In the genomic region with DNA sequence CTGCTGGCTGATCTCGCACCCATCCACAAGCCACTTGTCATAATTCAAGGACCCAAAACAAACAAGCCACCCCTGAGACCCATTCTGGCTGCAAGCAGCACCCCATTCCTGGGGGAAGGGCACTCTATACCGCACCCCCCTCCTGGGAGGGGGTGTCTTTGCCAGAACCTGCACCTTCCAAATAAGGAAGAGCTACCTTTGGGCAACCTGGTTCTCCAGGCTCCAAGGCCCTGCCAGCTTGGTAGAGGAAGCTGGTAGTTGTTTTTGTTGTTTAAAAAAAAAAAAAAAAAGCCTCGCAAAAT, we compare ENCODE assay signal across 12 mouse cellular contexts. TPM values are rescaled to one million over a fixed set of nuclear protein-coding genes. Genes with fewer than 3 reads are reported as not detected.
DNase-seq lines count a peak whose midpoint lies in the region; ATAC-seq lines count a peak whose summit lies in the region.
"Had no signal": no experiment of that assay in that cellular context is flagged by ENCODE, and none has a peak within 500 bp of the region (broad histone marks: within the 10 kb centered on the region; RNA-seq: fewer than 3 reads in every experiment).

No protein-coding gene starts in this region.

- intact Hi-C loops in left cerebral cortex, postnatal 25 days (cut with DNase I): no loop called here
- intact Hi-C loops in left cerebral cortex, postnatal 4 days (cut with DNase I): no loop called here

- H3K36me3 ChIP-seq in embryonic facial prominence, embryonic 12.5 days: no peaks in the 10 kb centered on the region
- H3K36me3 ChIP-seq in hindbrain, embryonic 11.5 days (ENCODE audit: control insufficient read depth, insufficient read depth, low read length): no peaks in the 10 kb centered on the region
- no peaks in the 10 kb centered on the region for H3K36me3 ChIP-seq in midbrain, embryonic 16.5 days (ENCODE audit: control insufficient read depth, insufficient read depth, low read length)
- H3K36me3 ChIP-seq: embryonic facial prominence, embryonic 15.5 days had no signal

- WGBS in embryonic facial prominence, embryonic 12.5 days: 56% methylated on average over 3 of the region's 3 CpGs
- WGBS in hindbrain, embryonic 11.5 days: 48% methylated on average over 3 of the region's 3 CpGs
- 43% methylated on average over 3 of the region's 3 CpGs for WGBS in midbrain, embryonic 16.5 days

- no peak for ATAC-seq in embryonic facial prominence, embryonic 12.5 days (ENCODE audit: insufficient number of reproducible peaks, insufficient read depth, low FRiP score, low TSS enrichment)
- no peak for ATAC-seq in hindbrain, embryonic 11.5 days (ENCODE audit: low FRiP score)
- no peak for ATAC-seq in midbrain, embryonic 16.5 days

- H3K27me3 ChIP-seq in embryonic facial prominence, embryonic 12.5 days: peaks cover 25% of the 10 kb centered on the region
- H3K27me3 ChIP-seq in hindbrain, embryonic 11.5 days (ENCODE audit: control insufficient read depth, insufficient read depth, low read length): peaks cover 5% of the 10 kb centered on the region; the same call in 1 of the 2 replicates
- no peaks in the 10 kb centered on the region for H3K27me3 ChIP-seq in midbrain, embryonic 16.5 days (ENCODE audit: control insufficient read depth, insufficient read depth, low read depth, low read length)

- H3K9ac ChIP-seq in embryonic facial prominence, embryonic 12.5 days: peak overlapping the region; percentile 32
- peak overlapping the region; percentile 29; the same call in 1 of the 2 replicates for H3K9ac ChIP-seq in hindbrain, embryonic 11.5 days (ENCODE audit: low read depth, low read length)
- H3K9ac ChIP-seq in midbrain, embryonic 16.5 days (ENCODE audit: low read depth, low read length): peak overlapping the region; percentile 84
- H3K9ac ChIP-seq: embryonic facial prominence, embryonic 15.5 days had no signal

- peak overlapping the region; percentile 73 for H3K4me2 ChIP-seq in embryonic facial prominence, embryonic 12.5 days (replicated peaks)
- H3K4me2 ChIP-seq in hindbrain, embryonic 11.5 days (replicated peaks; ENCODE audit: low read depth, low read length): peak overlapping the region; percentile 76
- H3K4me2 ChIP-seq in midbrain, embryonic 16.5 days (ENCODE audit: low read length): peak overlapping the region; percentile 95

- H3K4me3 ChIP-seq in embryonic facial prominence, embryonic 12.5 days: peak overlapping the region; percentile 46; the same call in 1 of the 2 replicates
- peak overlapping the region; percentile 51 for H3K4me3 ChIP-seq in hindbrain, embryonic 11.5 days (ENCODE audit: low read depth, low read length)
- H3K4me3 ChIP-seq in midbrain, embryonic 16.5 days (ENCODE audit: low read depth, low read length): peak overlapping the region; percentile 62

- DNase-seq in left cerebral cortex, postnatal 25 days (ENCODE audit: low spot score in 2 of 2): peak; percentile 43 to 50
- DNase-seq in left cerebral cortex, postnatal 4 days: no peak
- DNase-seq in hindbrain, embryonic 11.5 days (ENCODE audit: low spot score): no peak
- DNase-seq in urinary bladder, postnatal 36 days (ENCODE audit: low spot score in 2 of 2): no peak
- DNase-seq in embryo, embryonic 9.5 days (ENCODE audit: extremely low spot score): no peak
- DNase-seq: adrenal gland, postnatal 36 days; kidney, adult 18-20 months; thymus, postnatal 36 days had no signal

- H3K27ac ChIP-seq in embryonic facial prominence, embryonic 12.5 days: no peak overlapping the region
- no peak overlapping the region for H3K27ac ChIP-seq in hindbrain, embryonic 11.5 days (ENCODE audit: low read depth, low read length)
- H3K27ac ChIP-seq in midbrain, embryonic 16.5 days (ENCODE audit: low read length): peak overlapping the region; percentile 93
- H3K27ac ChIP-seq: embryonic facial prominence, embryonic 15.5 days had no signal

- H3K9me3 ChIP-seq in embryonic facial prominence, embryonic 12.5 days: no peaks in the 10 kb centered on the region
- no peaks in the 10 kb centered on the region for H3K9me3 ChIP-seq in hindbrain, embryonic 11.5 days (ENCODE audit: control insufficient read depth, low read length)
- H3K9me3 ChIP-seq in midbrain, embryonic 16.5 days (replicated peaks; ENCODE audit: control insufficient read depth, low read length, poor library complexity, severe bottlenecking): no peaks in the 10 kb centered on the region
- H3K9me3 ChIP-seq: embryonic facial prominence, embryonic 15.5 days had no signal

- peaks cover 13% of the 10 kb centered on the region; the same call in 1 of the 2 replicates for H3K4me1 ChIP-seq in embryonic facial prominence, embryonic 12.5 days
- peaks cover 4% of the 10 kb centered on the region; the same call in 1 of the 2 replicates for H3K4me1 ChIP-seq in hindbrain, embryonic 11.5 days (replicated peaks; ENCODE audit: control insufficient read depth, insufficient read depth, low read length)
- peaks cover 23% of the 10 kb centered on the region for H3K4me1 ChIP-seq in midbrain, embryonic 16.5 days (ENCODE audit: control insufficient read depth, insufficient read depth, low read length)

RNA-seq across cellular contexts. Expression of gene Prkcz, which starts 16.9 kb away (rescaled TPM):
- 100 to 1,000 TPM; 218 to 220 TPM for total RNA-seq in left cerebral cortex, postnatal 25 days (2021)
- total RNA-seq in left cerebral cortex, postnatal 4 days (2021): 100 to 1,000 TPM; 131 to 136 TPM
- 11.0 and 12.2 TPM in 2 replicates for polyA plus RNA-seq in embryonic facial prominence, embryonic 12.5 days (2016; fragmentation: Nextera tagmentation; extraction: Ambion mirVana)
- polyA plus RNA-seq in hindbrain, embryonic 11.5 days (2014; fragmentation: Nextera tagmentation; extraction: Ambion mirVana): 18.3 and 19.6 TPM in 2 replicates
- polyA plus RNA-seq in midbrain, embryonic 16.5 days (2015; fragmentation: Nextera tagmentation; extraction: Ambion mirVana): 95.8 and 97.1 TPM in 2 replicates
- total RNA-seq: monocyte, adult 5-6 weeks had no signal

RNA-seq across cellular contexts. Expression of gene Gabrd, which starts 53.7 kb away (rescaled TPM):
- 10 to 100 TPM; 73.4 to 78.2 TPM for total RNA-seq in left cerebral cortex, postnatal 25 days (2021)
- 1 to 10 TPM; 7.3 to 7.7 TPM for total RNA-seq in left cerebral cortex, postnatal 4 days (2021)
- polyA plus RNA-seq in embryonic facial prominence, embryonic 12.5 days (2016; fragmentation: Nextera tagmentation; extraction: Ambion mirVana): not detected in 2 replicates
- not detected in 2 replicates for polyA plus RNA-seq in hindbrain, embryonic 11.5 days (2014; fragmentation: Nextera tagmentation; extraction: Ambion mirVana)
- polyA plus RNA-seq in midbrain, embryonic 16.5 days (2015; fragmentation: Nextera tagmentation; extraction: Ambion mirVana): 0.22 and 0.26 TPM in 2 replicates

Comparison
In these comparisons a context has a peak if more than half of its experiments do, and no peak if none do; other contexts are left out.
1. DNase-seq: peak in left cerebral cortex, postnatal 25 days (2 of 2); none in left cerebral cortex, postnatal 4 days (single experiment), hindbrain, embryonic 11.5 days (single experiment), urinary bladder, postnatal 36 days (0 of 2) and embryo, embryonic 9.5 days (single experiment).
2. H3K9ac ChIP-seq: peak in every context shown above with its lines; median percentile 84 in midbrain, embryonic 16.5 days; 32 in embryonic facial prominence, embryonic 12.5 days; 29 in hindbrain, embryonic 11.5 days.
3. Peak in every context shown above with its lines, with median percentiles within 50 percentile points of each other: H3K4me2 ChIP-seq and H3K4me3 ChIP-seq.